Mouse (Mus musculus) ES-Bruce4 (cell line): ENCODE results near the gene Rfxank.

Experiments used
- CTCF ChIP-seq: IDR thresholded peaks from one replicate; pipeline ENCODE4 v1.8.1; 2011; ENCODE audit warnings: low read depth, low read length
- EP300 ChIP-seq: IDR thresholded peaks from 2 replicates; pipeline ENCODE4 v1.6.1; 2011; ENCODE audit warnings: low read depth, low read length; ENCODE audit not compliant: insufficient read depth
- POLR2A ChIP-seq: IDR thresholded peaks from one replicate; pipeline ENCODE4 v1.8.1; 2011; ENCODE audit warnings: low read length; ENCODE audit not compliant: insufficient read depth

GRCm38 (mm10) chr8:70171240-70171639, 32.3 kb upstream of the Rfxank start:
- TF ChIP-seq CTCF (no peak), POLR2A (no peak), EP300 (no peak)
